Mouse (Mus musculus): ENCODE data around the gene Rhox2c.
"Not testable (repeated sequence)": the region's sequence is repeated elsewhere in the genome, so short reads cannot be mapped to it uniquely, and the experiment has no call there.

The Rhox2c gene

GRCm38 (mm10) chrX:37453380-37453779 is at the start of gene Rhox2c:
TSS of gene Rhox2c (plus strand) at chrX:37453680.
- not testable (repeated sequence) for DNase-seq (ENCODE audit: low read depth, low spot score)

GRCm38 (mm10) chrX:37411767-37412166 is 41.7 kb upstream of the Rhox2c start, which contains the start of gene Rhox2b:
TSS of gene Rhox2b (plus strand) at chrX:37412067.
- not testable (repeated sequence) for DNase-seq (ENCODE audit: low read depth, low spot score)

GRCm38 (mm10) chrX:37432194-37432593 is 21.3 kb upstream of the Rhox2c start, which contains the start of gene Rhox4b:
TSS of gene Rhox4b (plus strand) at chrX:37432494.
- not testable (repeated sequence) for DNase-seq (ENCODE audit: low read depth, low spot score)

- not testable (repeated sequence) for DNase-seq (ENCODE audit: low read depth, low spot score)
Measured at GRCm38 (mm10) chrX:37458285-37458684, 4.8 kb downstream of the Rhox2c start, which contains the start of gene Rhox3c. TSS of gene Rhox3c (plus strand) at chrX:37458585.

- not testable (repeated sequence) for DNase-seq (ENCODE audit: low read depth, low spot score)
Measured at GRCm38 (mm10) chrX:37480037-37480436, 26.6 kb downstream of the Rhox2c start, which contains the start of gene Rhox4c. TSS of gene Rhox4c (plus strand) at chrX:37480337.

GRCm38 (mm10) chrX:37514059-37514458 is 60.6 kb downstream of the Rhox2c start, which contains the start of gene Rhox4d:
TSS of gene Rhox4d (plus strand) at chrX:37514359.
- DNase-seq (ENCODE audit: low read depth, low spot score), result not testable (repeated sequence)
